Mouse (Mus musculus) thymus, postnatal 0 days (tissue): Measurements from ENCODE around the gene Grm8. TPM values are rescaled to one million over a fixed set of nuclear protein-coding genes. Genes with fewer than 3 reads are reported as not detected.

Experiments
- DNase-seq: peaks from one replicate; pipeline ENCODE4 v3.0.0-alpha.2; 2015; ENCODE audit warnings: low spot score
- polyA plus RNA-seq: library from polyadenylated mRNA; unstranded; fragments of >200 nt; fragmentation: Nextera tagmentation; extraction: Ambion mirVana; gene quantifications from 2 replicates; pipeline ENCODE4 v1.2.1, GENCODE M21; 2015

The Grm8 gene
- polyA plus RNA-seq, 1 experiment from 2014 or later, result 0.75 TPM

DNA sequence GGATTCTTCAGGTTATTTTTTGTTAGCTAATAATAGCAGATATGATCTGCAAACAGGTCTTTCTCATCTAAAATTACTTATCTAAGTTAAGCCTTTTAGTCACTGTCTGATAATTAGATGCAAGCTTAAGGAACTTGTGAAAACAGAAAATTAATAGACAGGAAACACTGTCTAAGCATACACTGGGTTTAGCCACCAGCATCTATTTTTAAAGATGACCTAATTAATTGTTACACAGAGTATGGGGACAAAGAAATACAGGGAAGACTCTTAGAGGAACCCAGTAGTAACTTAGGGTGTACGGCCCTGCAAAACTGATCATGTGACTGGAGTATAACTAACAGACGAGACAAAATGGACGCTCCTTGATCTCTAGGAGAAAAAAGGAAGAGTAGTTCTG lies 92.6 kb downstream of the Grm8 start:
- no peak for DNase-seq

DNA sequence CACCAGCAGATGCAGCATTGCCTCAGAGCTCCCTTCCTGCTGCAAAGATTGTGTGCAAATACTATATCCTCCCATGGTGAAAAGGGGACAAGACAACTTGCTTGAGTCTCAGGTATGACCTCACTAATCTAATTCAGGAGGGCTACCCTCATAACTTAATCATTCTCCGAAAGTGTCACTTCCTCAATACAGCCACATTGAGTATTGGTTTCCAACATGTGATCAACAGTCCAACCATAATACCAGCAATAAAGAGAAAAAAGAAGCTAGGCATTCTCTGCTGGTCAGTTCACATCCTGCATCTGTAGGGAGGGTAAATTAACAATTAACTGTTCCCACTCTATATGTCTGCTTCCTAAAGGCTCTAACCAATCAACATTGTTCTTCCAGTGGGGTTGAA lies 94.2 kb downstream of the Grm8 start:
- DNase-seq, result no peak

DNA sequence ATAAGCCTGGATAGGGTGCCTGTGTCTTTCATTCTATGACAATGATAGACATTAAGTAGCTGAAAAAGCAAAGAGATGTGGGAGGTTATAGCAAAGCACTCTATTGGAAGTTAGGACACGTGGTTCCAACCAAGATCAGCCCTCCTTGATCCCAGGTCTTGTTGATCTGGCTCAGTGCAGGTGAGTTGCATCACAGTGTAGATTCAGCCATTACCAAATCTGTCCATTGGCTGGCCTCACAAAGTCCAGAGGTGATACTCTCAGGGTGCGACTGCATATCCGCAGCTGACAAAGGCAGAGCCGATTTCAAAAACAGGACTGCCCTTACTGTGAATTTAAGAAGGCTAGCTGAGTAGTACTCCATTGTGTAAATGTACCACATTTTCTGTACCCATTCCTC lies 103.0 kb downstream of the Grm8 start:
- no peak for DNase-seq

DNA sequence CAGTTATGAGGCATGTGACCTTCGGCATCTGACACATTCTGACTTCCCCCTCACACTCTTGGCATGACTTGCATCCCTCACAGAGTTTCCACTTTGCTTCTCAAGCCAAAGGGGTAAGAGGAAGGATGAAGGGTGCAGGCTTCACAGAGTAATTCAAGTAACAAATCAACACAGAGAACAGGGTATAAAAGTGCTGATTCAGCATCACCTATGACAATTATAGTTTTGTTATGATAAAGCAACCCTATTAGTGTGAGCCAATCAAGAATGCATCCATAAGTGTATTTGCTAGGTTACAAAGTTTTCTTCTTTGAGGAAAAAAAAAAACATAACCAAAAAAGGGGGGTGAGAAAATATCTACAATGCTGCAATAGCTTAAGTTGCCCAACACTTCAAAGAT lies 117.3 kb downstream of the Grm8 start:
- no peak for DNase-seq

DNA sequence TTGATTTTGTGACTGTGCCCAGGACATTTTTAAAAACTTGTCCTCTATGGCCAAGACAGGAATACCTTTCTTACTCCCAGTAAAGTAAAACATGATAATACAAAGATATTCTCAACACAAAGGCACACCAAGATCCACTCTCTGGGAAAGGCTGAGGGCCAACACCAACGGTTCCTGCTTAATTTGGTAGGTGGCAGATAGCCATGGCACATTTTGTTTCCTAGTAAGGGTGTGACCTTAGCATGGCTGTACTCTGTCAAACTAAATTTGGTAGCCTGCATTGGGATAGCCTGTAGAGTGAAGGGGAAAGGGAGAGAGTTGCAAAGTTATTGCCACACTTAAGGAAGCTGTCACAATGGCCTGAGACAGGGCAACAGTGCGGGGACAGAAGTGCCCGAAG lies 128.0 kb downstream of the Grm8 start:
- no peak for DNase-seq

DNA sequence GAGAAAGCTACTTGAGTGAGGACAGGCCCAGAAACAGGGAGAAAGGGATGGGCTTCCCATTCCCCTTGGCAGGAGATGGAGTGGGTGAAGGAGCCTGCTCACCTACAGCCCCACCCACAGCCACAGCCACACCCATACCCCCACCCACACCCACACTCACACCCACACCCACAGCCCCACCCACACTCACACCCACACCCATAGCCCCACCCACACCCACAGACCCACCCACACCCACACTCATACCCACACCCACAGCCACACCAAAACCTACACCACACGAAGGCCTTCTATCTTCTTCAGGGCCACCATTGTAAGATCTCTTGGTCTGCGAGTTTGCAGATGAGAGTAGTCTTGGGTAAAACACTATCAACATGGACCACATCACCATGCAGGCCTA lies 137.7 kb downstream of the Grm8 start:
- DNase-seq, result no peak

DNA sequence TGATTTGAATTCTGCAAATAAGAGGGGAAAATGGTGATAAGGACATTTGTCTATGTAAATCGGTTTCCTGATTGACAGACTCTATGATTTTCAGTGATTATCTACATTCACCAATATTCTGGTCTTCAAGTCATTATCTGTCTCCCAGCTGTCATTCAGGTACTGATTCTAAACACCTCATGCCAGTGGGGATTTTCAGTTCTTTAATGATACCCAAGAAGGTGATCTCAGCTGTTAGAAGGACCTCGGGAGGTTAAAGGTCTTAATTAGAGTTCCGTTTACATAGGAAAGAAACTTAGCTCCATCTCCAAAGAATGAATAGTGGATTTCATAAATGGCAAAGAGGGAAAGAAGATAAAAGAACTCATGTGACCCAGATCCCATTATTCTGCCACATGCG lies 143.7 kb downstream of the Grm8 start:
- no peak for DNase-seq

DNA sequence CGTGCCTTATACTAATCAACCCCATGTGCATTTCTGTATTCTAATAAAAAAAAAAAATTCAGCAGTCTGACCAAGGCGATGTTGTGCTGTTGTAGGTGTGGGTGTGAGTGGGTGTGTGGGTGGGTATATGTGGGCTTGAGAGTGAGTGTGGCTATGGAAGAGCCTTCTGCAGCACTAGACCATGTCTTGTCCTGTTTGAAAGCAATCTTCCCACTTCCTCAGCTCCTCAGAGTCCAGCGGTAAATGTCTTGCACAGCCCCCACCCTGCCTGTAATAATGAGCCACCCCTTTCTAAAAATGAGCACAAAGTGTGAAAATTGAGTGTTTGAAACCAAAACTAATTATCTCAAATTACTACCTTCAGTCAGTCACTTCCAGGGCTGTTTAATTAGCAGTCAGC lies 152.4 kb downstream of the Grm8 start:
- no peak for DNase-seq

DNA sequence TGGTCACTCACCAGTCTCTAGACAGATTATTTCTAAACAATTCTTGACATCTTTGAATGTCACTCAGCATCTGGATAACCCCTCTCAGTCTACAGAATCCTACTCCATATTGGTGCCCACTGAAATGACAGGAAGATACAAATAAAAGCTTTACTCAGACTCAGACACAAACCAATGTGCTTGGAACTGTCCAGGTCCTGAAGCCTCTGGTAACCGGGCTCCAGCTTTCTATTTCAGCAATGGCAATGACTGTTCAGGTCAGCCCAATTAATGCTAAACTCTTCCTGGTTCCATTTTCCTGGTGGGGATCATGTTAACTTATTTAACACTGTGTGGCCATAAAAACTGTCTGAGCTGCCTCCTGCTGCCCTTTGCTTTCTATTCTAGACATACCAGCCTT lies 153.0 kb downstream of the Grm8 start:
- DNase-seq, result no peak

DNA sequence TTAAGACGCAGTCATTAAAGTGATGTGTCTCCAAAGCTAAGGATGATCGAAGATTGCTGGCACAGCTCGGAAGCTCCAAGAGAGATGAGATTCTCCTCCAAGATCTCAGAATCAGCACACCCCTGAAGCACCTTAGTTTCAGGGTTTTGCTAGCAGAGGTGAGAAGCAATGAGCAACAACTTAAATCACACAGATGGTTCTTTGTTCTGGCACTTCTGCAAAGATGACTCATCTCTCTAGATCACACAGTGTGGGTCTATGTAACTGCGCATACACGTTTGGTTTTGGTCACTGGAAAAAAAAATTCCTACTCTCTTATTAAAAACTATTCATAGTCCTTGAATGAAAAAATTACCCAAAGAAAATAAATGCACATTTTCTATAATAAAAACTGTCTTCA lies 157.6 kb downstream of the Grm8 start:
- no peak for DNase-seq

DNA sequence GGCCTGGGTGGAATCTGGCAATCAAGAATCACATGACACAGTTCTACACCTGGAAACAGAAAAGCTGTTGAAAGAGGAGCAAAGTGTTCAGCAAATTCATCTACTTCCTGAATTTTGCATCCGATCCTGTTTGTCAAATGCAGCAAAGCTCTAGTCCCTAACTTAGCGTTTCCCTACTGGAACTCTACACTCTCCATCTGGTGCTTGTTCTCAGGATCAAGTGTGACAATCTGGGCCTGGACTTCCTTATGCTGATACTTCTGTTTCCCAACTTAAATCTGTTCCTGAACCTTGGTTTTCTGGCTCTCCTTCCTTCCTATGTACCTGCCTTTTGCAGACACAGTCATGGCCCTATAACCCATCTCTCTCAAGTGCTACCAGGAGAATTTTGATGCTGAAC lies 166.1 kb downstream of the Grm8 start:
- no peak for DNase-seq

DNA sequence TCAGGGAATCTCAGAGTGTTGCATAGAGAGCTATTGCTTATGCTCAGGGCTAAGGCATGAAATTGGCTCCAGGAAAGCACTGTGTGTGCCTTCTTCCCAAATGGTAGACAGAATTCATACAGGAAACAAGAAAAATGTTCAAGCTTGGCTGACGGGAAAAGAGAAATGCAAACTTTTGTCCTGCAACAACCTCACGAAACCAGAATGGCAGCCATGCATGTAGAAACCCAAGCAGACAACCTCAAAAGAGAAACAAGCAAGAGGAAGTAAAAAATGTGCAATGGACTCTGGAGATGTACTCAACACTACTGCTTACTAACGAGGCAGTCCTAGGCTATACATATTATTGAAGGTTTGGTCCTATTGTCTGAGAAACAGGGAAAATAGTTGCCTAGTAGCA lies 167.9 kb downstream of the Grm8 start:
- DNase-seq, result no peak

DNA sequence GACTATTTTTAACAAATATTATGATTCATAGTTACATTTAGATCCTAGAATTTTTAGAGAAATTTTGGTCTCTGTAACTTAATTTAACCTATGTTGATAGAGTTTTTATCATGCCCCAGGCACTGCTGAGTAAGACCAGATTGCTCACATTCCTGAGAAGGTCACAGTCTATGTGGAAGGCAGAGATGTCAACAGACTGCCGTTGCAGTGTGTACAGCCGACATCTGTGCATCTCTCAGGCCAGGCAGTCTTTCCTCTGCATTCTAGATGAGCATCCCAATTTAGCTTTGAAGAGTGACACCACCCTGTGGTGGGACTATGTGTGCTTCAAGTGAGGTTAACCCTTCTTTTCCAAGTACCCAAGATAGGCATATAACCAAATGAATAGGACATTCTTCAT lies 169.7 kb downstream of the Grm8 start:
- no peak for DNase-seq

DNA sequence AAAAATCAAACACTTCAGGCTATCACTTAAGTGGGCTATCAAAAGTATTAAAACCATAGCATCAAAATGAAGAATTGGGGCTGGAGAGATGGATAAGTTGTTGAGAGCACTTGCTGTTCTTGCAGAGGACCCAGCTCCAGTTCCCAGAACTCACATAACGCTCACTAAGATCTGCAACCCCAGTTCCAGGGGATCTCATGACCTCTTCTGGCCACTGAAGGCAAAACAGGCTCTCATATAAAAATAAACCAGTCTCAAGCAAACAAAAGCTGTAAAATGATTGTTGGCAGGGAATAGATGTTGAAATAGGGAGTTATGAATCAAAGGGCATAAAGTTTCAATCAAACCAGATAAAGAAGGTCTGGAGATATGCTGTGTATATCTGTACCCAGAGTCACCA lies 171.1 kb downstream of the Grm8 start:
- DNase-seq, result no peak

DNA sequence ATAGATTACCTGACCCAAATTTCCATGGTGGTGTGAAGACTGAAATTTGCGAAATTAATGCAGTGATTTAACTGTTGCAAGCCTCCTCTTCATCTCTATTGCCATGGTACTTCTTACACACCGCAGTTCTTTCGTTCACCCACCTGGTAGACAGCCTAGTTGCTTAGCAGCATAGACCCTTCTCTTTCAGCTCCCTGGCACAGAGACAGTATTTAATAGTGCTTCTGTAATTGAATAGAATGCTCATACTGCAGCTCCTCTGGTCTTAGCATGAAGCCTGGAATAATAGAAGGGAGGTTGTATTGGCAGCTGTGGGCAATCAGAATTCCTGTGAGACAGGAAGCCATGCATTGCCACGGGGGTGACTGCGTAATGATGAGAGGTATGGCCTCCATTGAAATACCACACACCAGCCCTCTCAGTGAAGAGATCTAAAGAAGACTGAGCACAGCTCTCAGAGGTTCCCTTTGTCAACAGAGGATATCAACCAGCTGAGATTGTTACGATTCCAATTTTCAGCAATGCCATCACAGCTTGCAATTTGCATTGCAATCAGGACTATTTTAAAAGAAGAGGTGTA lies 178.6 kb downstream of the Grm8 start:
- no peak for DNase-seq

DNA sequence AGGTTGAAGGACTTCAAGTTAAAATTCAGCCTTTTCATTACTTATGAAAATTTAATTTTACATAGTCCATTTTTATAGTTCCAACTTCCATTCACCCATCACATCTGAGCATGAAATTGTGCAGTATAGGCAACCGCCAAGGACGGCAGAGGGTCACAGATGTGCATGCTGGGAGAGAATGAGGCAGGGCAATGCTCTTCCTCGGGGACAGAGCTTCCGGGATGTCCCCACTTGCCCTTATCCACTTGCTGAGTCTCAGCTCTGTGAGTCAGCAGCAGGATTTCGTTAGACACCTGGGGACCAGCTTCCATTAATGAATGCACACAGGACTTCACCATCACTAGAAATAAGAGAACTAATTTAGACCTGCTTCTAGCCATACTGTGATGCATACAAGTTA lies 183.5 kb downstream of the Grm8 start:
- DNase-seq, result no peak

DNA sequence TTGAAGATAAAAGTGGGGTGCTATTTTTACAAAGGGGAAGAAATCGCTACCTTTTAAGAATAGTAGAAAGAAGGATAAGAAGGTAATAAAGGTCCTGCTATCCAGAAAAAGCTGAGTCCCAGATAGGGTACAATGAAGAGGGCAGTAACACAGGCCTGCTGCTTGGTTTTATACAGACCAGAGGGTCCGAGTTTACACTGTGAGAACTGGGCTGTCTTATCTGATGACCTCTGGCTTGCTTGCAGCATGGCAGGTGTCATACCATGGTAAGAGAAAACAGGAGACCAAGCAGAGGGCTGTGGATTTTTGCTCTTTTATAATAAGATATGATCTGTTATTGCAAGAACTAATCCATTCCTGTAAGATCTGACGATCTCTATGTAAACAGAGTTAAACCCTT lies 206.9 kb downstream of the Grm8 start:
- no peak for DNase-seq

DNA sequence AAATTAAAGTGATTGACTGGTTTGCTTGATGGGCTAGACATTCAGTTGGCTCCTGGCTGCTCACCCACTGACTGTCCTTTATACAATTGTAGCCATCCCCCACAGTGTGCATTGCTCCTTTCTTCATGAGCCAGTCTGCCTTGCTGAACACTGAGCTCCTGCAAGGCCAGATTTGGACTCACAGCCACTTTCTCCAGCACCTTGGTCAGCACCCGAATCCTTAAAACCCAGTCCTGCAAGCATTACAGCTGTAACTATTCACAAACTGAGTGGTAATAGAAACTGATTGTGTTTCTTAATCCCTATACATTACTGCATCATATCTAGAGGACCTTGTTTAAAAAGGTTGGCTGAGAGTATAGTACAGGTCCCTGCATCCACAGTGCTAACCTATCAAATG lies 221.7 kb downstream of the Grm8 start:
- DNase-seq, result no peak

DNA sequence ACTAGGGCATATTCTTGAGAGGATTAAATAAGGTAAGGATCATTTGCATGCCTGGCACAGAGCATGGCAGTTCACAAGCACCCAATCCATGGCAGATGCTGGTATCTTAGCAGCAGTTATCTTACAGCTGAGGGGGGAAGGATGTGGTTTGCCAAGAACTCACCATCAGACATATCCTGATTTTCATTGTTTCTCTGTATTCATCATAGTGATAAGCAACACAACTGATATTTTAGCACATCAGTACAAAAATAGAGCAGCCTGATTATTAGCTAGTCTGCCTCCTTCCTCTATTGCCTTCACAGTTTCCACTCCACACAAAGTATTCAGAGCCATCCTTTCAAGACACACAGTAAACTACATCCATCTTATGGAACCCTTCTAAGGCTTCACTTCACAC lies 230.6 kb downstream of the Grm8 start:
- no peak for DNase-seq

DNA sequence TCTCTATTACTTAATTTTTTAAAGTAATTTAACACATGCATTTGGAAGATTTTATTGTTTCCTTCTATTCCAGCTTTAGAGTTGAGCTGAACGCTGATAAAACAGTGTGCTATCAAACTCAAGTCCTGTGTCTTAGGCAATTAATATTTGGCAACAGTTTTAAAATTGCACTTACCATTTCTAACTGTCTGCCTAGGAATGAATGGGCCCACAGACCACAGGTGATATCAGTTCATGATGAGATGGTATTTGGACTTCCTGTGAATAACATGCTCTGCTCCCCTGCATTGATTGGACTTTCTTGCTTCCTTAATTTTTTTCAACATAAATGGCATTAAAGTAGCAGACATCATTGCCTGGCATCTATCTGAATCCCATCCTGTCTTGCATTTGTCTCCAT lies 232.8 kb downstream of the Grm8 start:
- DNase-seq, result no peak

DNA sequence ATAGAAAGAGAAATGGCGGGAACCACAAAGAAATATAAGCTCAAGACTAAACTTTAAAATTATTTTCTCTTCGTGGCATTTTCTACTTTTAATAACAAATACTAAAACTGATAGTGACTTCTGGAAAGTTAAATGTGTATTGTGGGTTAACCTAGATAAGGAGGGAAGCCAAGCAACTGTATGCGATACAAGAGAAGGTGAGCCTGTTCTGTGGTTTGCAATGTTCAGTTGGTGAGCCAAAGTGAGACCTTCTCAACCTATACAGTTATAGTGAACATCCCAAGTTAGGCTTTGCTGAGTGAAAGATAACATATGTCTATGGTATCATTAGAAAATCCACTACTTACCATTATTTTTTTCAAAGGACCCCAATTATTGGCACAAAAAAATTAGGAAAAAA lies 233.6 kb downstream of the Grm8 start:
- no peak for DNase-seq

DNA sequence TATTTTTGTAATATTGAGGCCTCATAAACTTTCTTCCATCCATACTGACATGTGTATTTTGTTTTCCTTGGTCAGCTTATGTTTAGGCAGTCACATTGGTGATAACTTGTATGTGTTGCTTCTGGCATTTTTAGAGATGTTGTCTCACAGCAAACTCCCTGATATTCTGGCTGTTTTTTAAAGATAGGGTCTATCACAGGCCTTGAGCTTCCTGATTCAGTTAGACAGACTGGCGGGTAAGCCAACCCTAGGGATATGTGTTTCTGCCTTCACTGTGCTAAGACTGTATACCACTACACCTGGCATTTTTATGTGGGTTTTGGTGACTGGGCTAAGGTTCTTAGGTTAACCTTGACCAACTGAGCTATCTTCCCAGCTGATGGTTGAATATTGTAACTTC lies 239.8 kb downstream of the Grm8 start:
- no peak for DNase-seq

DNA sequence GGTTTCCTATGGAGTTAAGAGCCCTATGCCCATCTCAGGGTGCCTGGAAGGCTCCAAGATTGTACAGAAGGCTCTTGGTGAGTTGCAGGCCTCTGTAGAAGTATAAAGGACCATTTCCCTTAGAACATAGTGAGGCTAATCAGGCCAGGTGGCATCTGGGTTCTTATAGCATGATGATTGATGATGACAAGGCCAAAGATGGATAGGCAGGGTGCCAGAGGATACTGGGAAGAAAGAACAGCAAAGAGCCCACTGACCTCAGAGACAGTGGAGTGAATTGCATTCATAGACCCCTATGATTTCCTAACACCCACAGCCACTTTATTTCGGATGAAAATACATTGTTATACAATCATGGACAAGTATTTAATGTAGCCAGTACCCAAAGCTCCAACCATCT lies 242.1 kb downstream of the Grm8 start:
- no peak for DNase-seq

DNA sequence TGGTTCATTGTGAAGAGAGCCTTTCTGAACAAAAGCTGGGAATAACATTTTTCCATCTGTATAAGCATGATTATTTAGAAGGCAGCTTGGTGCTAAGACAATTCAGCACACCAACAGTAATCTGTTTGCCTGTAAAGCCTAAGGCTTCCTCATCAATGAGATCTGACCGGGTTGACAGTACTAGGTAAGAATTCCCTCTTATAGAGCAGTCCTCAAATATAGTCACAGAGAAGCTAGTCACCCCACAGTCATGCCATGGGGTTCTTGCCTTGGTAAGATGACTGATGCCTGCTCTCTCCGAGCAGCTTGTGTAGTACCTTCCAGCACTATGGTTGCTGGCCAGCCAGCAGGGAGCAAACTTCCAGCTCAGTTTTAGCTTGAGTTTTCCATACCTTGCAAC lies 246.6 kb downstream of the Grm8 start:
- DNase-seq, result no peak
